ENCODE assay signal across 8 mouse cellular contexts in genomic region chr16:53266116-53266515, GRCm38 (mm10).
A peak's percentile ranks its signal among the peaks of the same experiment; 100 is the strongest.
DNase-seq lines count a peak whose midpoint lies in the region; ATAC-seq lines count a peak whose summit lies in the region.

No protein-coding gene starts in this region.

- no peak overlapping the region for H3K27ac ChIP-seq in midbrain, embryonic 10.5 days (replicated peaks)
- H3K27ac ChIP-seq in midbrain, embryonic 13.5 days: no peak overlapping the region

- ATAC-seq in midbrain, embryonic 13.5 days: no peak
- ATAC-seq in common myeloid progenitor, adult 5-6 weeks (replicated peaks; ENCODE audit: low read depth, poor library complexity, severe bottlenecking): peak; percentile 74

- WGBS in midbrain, embryonic 10.5 days: 40% methylated on average over 3 of the region's 3 CpGs
- 21% methylated on average over 3 of the region's 3 CpGs for WGBS in midbrain, embryonic 13.5 days

- H3K9ac ChIP-seq in midbrain, embryonic 13.5 days (replicated peaks): no peak overlapping the region

- no peaks in the 10 kb centered on the region for H3K36me3 ChIP-seq in midbrain, embryonic 10.5 days
- no peaks in the 10 kb centered on the region for H3K36me3 ChIP-seq in midbrain, embryonic 13.5 days

- peak; percentile 54 for DNase-seq in midbrain, embryonic 10.5 days (ENCODE audit: low spot score)
- peak; percentile 45 for DNase-seq in ZHBTc4 (ENCODE audit: low read depth, low spot score)
- peak; percentile 63 for DNase-seq in induced T-regulatory cell, adult 2 months (ENCODE audit: low read depth)
- DNase-seq in left cerebral cortex, postnatal 25 days (ENCODE audit: low spot score in 2 of 2): peak; percentile 64 to 80
- DNase-seq in ovary, postnatal 14 days (ENCODE audit: low spot score): peak; percentile 58
- DNase-seq in yolk sac, embryonic 10.5 days (ENCODE audit: low spot score): no peak

- H3K4me3 ChIP-seq in midbrain, embryonic 10.5 days: no peak overlapping the region
- no peak overlapping the region for H3K4me3 ChIP-seq in midbrain, embryonic 13.5 days (replicated peaks)

- H3K27me3 ChIP-seq in midbrain, embryonic 10.5 days (ENCODE audit: low read depth, poor library complexity, severe bottlenecking): no peaks in the 10 kb centered on the region
- no peaks in the 10 kb centered on the region for H3K27me3 ChIP-seq in midbrain, embryonic 13.5 days

- intact Hi-C loops in left cerebral cortex, postnatal 25 days (cut with DNase I): loop anchor here (2.0 kb wide), 2 partner anchors 813 to 955 kb away; no protein-coding TSS in a partner anchor

- H3K9me3 ChIP-seq in midbrain, embryonic 10.5 days (replicated peaks): no peaks in the 10 kb centered on the region
- no peaks in the 10 kb centered on the region for H3K9me3 ChIP-seq in midbrain, embryonic 13.5 days

- H3K4me1 ChIP-seq in midbrain, embryonic 10.5 days: no peaks in the 10 kb centered on the region
- no peaks in the 10 kb centered on the region for H3K4me1 ChIP-seq in midbrain, embryonic 13.5 days (replicated peaks)

- no peak overlapping the region for H3K4me2 ChIP-seq in midbrain, embryonic 13.5 days (replicated peaks)
